Mouse (Mus musculus) embryo, embryonic 10.5 days (tissue): ENCODE data around the gene Sap30.

Source experiments
- DNase-seq: peaks from one replicate; pipeline ENCODE4 v3.0.0-alpha.2; 2015; ENCODE audit warnings: low spot score

The Sap30 gene

DNA sequence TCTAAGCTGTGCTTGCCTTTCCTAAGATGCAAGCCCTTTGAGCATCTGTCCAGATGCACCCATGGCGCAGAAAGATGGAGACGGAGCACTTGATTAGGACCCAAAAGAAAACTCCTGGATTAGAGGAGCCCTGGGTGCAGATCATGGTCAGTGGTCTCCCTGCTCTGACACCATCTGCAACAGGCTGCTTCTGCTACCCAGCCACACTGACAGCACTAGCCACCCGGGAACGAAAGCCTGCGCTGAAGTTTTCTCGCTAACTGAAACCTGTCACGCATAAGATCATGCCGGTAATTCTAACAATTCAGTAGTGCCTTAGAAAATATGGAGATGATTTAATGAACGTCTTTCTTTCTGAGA lies 51.2 kb downstream of the Sap30 start:
- no peak for DNase-seq

DNA sequence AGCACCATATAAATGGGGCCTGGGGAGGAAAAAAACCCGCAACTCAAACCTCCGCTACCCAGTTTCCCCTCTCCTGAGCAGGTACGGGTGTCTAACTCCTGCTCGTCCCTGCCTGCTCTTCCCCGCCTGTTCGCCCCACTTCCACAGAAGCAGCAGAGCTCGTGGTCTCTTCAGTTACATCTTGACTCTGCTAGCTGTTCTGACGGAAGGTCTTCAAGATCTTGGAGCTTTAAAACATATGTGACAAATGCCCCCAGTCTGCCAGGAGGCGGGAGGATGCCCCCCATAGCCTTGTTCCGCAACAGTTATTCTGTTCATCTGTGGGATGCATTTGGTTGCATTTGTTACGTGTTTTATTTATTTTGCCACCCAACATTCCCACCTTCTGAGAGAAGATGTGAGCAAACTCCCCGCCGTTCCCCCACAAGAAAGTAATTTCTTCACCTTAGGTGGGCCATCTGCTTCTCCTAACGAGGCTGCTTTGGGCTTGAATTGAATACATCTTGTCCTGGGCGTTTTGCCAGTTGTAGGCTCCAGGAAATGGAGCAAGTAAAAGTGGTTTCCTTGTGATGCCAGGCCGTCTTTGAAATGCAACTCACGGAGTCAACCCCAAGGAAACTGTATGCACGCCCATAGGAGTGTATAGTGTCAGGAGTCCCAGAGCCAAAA lies 51.8 kb downstream of the Sap30 start:
- no peak for DNase-seq

DNA sequence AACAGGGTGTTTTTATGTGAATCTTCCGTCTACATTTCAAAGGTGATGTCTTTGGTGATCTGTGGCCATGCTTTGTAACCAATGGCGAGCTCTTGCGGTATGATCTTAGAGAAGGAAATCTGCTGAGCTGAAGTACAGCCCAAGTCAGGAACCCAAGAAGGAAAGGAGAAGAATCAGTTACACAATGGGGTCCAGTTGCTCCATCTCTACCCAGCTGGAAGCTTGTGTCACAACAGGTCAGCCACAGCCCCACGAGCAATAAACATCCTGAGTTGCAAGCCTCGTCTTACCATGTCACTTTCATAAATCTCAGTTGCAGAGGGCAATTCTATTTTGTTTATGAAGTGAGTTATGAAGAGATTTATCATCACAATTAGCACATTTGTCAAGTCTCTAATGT lies 54.9 kb downstream of the Sap30 start:
- DNase-seq, result no peak
